Mouse (Mus musculus): ENCODE results near the gene Arsj.
A peak's percentile ranks its signal among the peaks of the same experiment; 100 is the strongest.

The Arsj gene

GRCm38 (mm10) chr3:126404199-126404598 lies 40.7 kb downstream of the Arsj start:
- no peak for DNase-seq

- no peak for DNase-seq
These were observed 67.1 kb downstream of the Arsj start for GRCm38 (mm10) chr3:126430524-126431064.

- DNase-seq, result peak; percentile 77
These were observed 75.8 kb downstream of the Arsj start for GRCm38 (mm10) chr3:126439331-126439730.

- DNase-seq, result no peak
These were observed 85.6 kb downstream of the Arsj start for GRCm38 (mm10) chr3:126449058-126449457.

GRCm38 (mm10) chr3:126449515-126449914 lies 86.0 kb downstream of the Arsj start:
- DNase-seq, result no peak

GRCm38 (mm10) chr3:126455787-126456482 lies 92.5 kb downstream of the Arsj start:
- no peak for DNase-seq

GRCm38 (mm10) chr3:126463119-126463815 lies 99.8 kb downstream of the Arsj start:
- no peak for DNase-seq

- DNase-seq, result no peak
These were observed 100.8 kb downstream of the Arsj start for GRCm38 (mm10) chr3:126464262-126464661.

Data from kidney, adult 18-20 months (tissue).